Mouse (Mus musculus): ENCODE data around the gene Ctcf.

GRCm38 (mm10) chr8:105704146-105704812, 67.9 kb downstream of the Ctcf start:
- TF ChIP-seq CTCF (IDR thresholded peaks at IDR 0.05) (no peak), EP300 (IDR thresholded peaks at IDR 0.05; ENCODE audit: insufficient read depth, low read depth, low read length) (no peak)

Measured in heart, adult 2 months (tissue).